Mouse (Mus musculus): ENCODE data around the gene Alg11.

GRCm38 (mm10) chr8:22059821-22060445 lies 588 bp upstream of the Alg11 start, which contains the start of gene Atp7b:
- TF ChIP-seq CTCF (IDR thresholded peaks at IDR 0.05; ENCODE audit: low read depth) = no peak
- no peak for TF ChIP-seq EP300 (IDR thresholded peaks at IDR 0.05; ENCODE audit: low read depth)
